Comparison of ENCODE assay signal across 8 mouse cellular contexts in genomic region chr17:55931553-55932502, GRCm38 (mm10). TPM values are rescaled to one million over a fixed set of nuclear protein-coding genes. Genes with fewer than 3 reads are reported as not detected.
A peak's percentile ranks its signal among the peaks of the same experiment; 100 is the strongest.
DNase-seq lines count a peak whose midpoint lies in the region; ATAC-seq and TF ChIP-seq lines count a peak whose summit lies in the region.

No protein-coding gene starts in this region.

- WGBS in forebrain, embryonic 11.5 days = 2% methylated on average over 28 of the region's 33 CpGs
- WGBS in hindbrain, embryonic 16.5 days = 1% methylated on average over 29 of the region's 33 CpGs

- H3K4me2 ChIP-seq in forebrain, embryonic 11.5 days (ENCODE audit: low read depth, low read length, severe bottlenecking) = peak overlapping the region; percentile 70
- peak overlapping the region; percentile 80 for H3K4me2 ChIP-seq in hindbrain, embryonic 16.5 days (ENCODE audit: low read length)

- peak; percentile 95 for ATAC-seq in cerebellum, adult (ENCODE audit: insufficient number of reproducible peaks, low FRiP score, low TSS enrichment)
- ATAC-seq in forebrain, embryonic 11.5 days (replicated peaks; ENCODE audit: low FRiP score) = peak; percentile 98
- peak; percentile 98 for ATAC-seq in hindbrain, embryonic 16.5 days
- peak; percentile 86 for ATAC-seq in megakaryocyte progenitor cell, adult 5-6 weeks (replicated peaks; ENCODE audit: poor library complexity)

- H3K27me3 ChIP-seq in forebrain, embryonic 11.5 days (ENCODE audit: control insufficient read depth, insufficient read depth, low read length) = no peaks in the 10 kb centered on the region
- H3K27me3 ChIP-seq in hindbrain, embryonic 16.5 days (replicated peaks; ENCODE audit: control insufficient read depth, insufficient read depth, low read length) = no peaks in the 10 kb centered on the region

- no peaks in the 10 kb centered on the region for H3K4me1 ChIP-seq in forebrain, embryonic 11.5 days (replicated peaks; ENCODE audit: control insufficient read depth, insufficient read depth, low read length)
- H3K4me1 ChIP-seq in hindbrain, embryonic 16.5 days (ENCODE audit: control insufficient read depth, insufficient read depth, low read depth, low read length) = peaks cover 2% of the 10 kb centered on the region; the same call in 1 of the 2 replicates

- H3K4me3 ChIP-seq in gastrocnemius, adult 2 months = peak overlapping the region; percentile 83
- H3K4me3 ChIP-seq in forebrain, embryonic 11.5 days (ENCODE audit: low read depth, low read length) = peak overlapping the region; percentile 46
- peak overlapping the region; percentile 58 for H3K4me3 ChIP-seq in hindbrain, embryonic 16.5 days (ENCODE audit: low read length)

- TF ChIP-seq CTCF in gastrocnemius, adult 2 months (IDR thresholded peaks at IDR 0.05) = peak; percentile 4; the same call in 1 of the 2 replicates

- H3K27ac ChIP-seq in gastrocnemius, adult 2 months = peak overlapping the region; percentile 76
- H3K27ac ChIP-seq in forebrain, embryonic 11.5 days (ENCODE audit: low read depth, low read length) = peak overlapping the region; percentile 62; the same call in 1 of the 2 replicates
- peak overlapping the region; percentile 84 for H3K27ac ChIP-seq in hindbrain, embryonic 16.5 days (ENCODE audit: low read depth, low read length)

- peak; percentile 61 for DNase-seq in gastrocnemius, adult 2 months
- DNase-seq in gastrocnemius, postnatal 36 days = no peak
- DNase-seq in forebrain, embryonic 11.5 days (ENCODE audit: low spot score) = peak; percentile 87
- peak; percentile 53 to 72 for DNase-seq in left cerebral cortex, postnatal 25 days (ENCODE audit: low spot score in 2 of 2)
- peak; percentile 70 for DNase-seq in right cerebral cortex, postnatal 14 days

- H3K36me3 ChIP-seq in forebrain, embryonic 11.5 days (ENCODE audit: control insufficient read depth, insufficient read depth, low read length) = no peaks in the 10 kb centered on the region
- H3K36me3 ChIP-seq in hindbrain, embryonic 16.5 days (ENCODE audit: control insufficient read depth, insufficient read depth, low read length) = no peaks in the 10 kb centered on the region

- no peaks in the 10 kb centered on the region for H3K9me3 ChIP-seq in forebrain, embryonic 11.5 days (ENCODE audit: control insufficient read depth, low read length)
- peaks cover 5% of the 10 kb centered on the region; the same call in 1 of the 2 replicates for H3K9me3 ChIP-seq in hindbrain, embryonic 16.5 days (ENCODE audit: control insufficient read depth, low read length)

- peak overlapping the region; percentile 73 for H3K9ac ChIP-seq in forebrain, embryonic 11.5 days (ENCODE audit: low read length)
- H3K9ac ChIP-seq in hindbrain, embryonic 16.5 days (ENCODE audit: low read depth, low read length) = peak overlapping the region; percentile 81

- intact Hi-C loops in gastrocnemius, adult 2 months (cut with DNase I) = no loop called here
- intact Hi-C loops in gastrocnemius, postnatal 36 days (cut with DNase I) = no loop called here
- intact Hi-C loops in left cerebral cortex, postnatal 25 days (cut with DNase I) = loop anchor here (5.0 kb wide), 1 partner anchor 35 kb away; no protein-coding TSS in a partner anchor

RNA-seq across cellular contexts. Expression of gene Zfp119b, which starts 17.5 kb away (rescaled TPM):
- total RNA-seq in gastrocnemius, adult 2 months (2021) = 1 to 10 TPM; 2.9 to 4.1 TPM
- total RNA-seq in gastrocnemius, postnatal 36 days (2021) = 1 to 10 TPM; 2.6 to 2.7 TPM
- polyA plus RNA-seq in forebrain, embryonic 11.5 days (2014; fragmentation: Nextera tagmentation; extraction: Ambion mirVana) = 5.5 and 8.5 TPM in 2 replicates
- 6.9 and 8.7 TPM in 2 replicates for polyA plus RNA-seq in hindbrain, embryonic 16.5 days (2015; fragmentation: Nextera tagmentation; extraction: Ambion mirVana)
- total RNA-seq in left cerebral cortex, postnatal 25 days (2021) = 1 to 10 TPM; 3.5 to 4.0 TPM
- total RNA-seq in megakaryocyte progenitor cell, adult 5-6 weeks (2015) = 3.8 and 5.5 TPM in 2 replicates
- 4.8 and 5.2 TPM in 2 replicates for total RNA-seq in megakaryocyte progenitor cell, adult 5-6 weeks (2017)

RNA-seq across cellular contexts. Expression of gene Ebi3, which starts 20.6 kb away (rescaled TPM):
- under 1 TPM; 0.20 to 0.39 TPM for total RNA-seq in gastrocnemius, adult 2 months (2021)
- not detected for total RNA-seq in gastrocnemius, postnatal 36 days (2021)
- 2.0 and 2.1 TPM in 2 replicates for polyA plus RNA-seq in forebrain, embryonic 11.5 days (2014; fragmentation: Nextera tagmentation; extraction: Ambion mirVana)
- polyA plus RNA-seq in hindbrain, embryonic 16.5 days (2015; fragmentation: Nextera tagmentation; extraction: Ambion mirVana) = 6.3 and 7.2 TPM in 2 replicates
- 1 to 10 TPM; 2.1 to 2.5 TPM for total RNA-seq in left cerebral cortex, postnatal 25 days (2021)
- 14.4 and 20.5 TPM in 2 replicates for total RNA-seq in megakaryocyte progenitor cell, adult 5-6 weeks (2015)
- 13.8 and 17.7 TPM in 2 replicates for total RNA-seq in megakaryocyte progenitor cell, adult 5-6 weeks (2017)

RNA-seq across cellular contexts. Expression of gene Yju2, which starts 27.1 kb away (rescaled TPM):
- 10 to 100 TPM in 1 of 2 experiments, 1 to 10 TPM in 1; 8.3 to 10.2 TPM for total RNA-seq in gastrocnemius, adult 2 months (2021)
- 1 to 10 TPM; 7.8 to 8.8 TPM for total RNA-seq in gastrocnemius, postnatal 36 days (2021)
- 27.4 and 28.2 TPM in 2 replicates for polyA plus RNA-seq in forebrain, embryonic 11.5 days (2014; fragmentation: Nextera tagmentation; extraction: Ambion mirVana)
- polyA plus RNA-seq in hindbrain, embryonic 16.5 days (2015; fragmentation: Nextera tagmentation; extraction: Ambion mirVana) = 20.5 and 23.2 TPM in 2 replicates
- total RNA-seq in left cerebral cortex, postnatal 25 days (2021) = 10 to 100 TPM; 15.0 to 15.3 TPM
- 7.4 and 11.0 TPM in 2 replicates for total RNA-seq in megakaryocyte progenitor cell, adult 5-6 weeks (2015)
- 21.8 and 23.3 TPM in 2 replicates for total RNA-seq in megakaryocyte progenitor cell, adult 5-6 weeks (2017)

RNA-seq across cellular contexts. Expression of gene Shd, which starts 38.4 kb away (rescaled TPM):
- total RNA-seq in gastrocnemius, adult 2 months (2021) = under 1 TPM in 1 of 2 experiments, not detected in 1; 0.47 TPM
- not detected for total RNA-seq in gastrocnemius, postnatal 36 days (2021)
- polyA plus RNA-seq in forebrain, embryonic 11.5 days (2014; fragmentation: Nextera tagmentation; extraction: Ambion mirVana) = 65.1 and 77.9 TPM in 2 replicates
- 177 and 182 TPM in 2 replicates for polyA plus RNA-seq in hindbrain, embryonic 16.5 days (2015; fragmentation: Nextera tagmentation; extraction: Ambion mirVana)
- 10 to 100 TPM; 30.9 to 34.4 TPM for total RNA-seq in left cerebral cortex, postnatal 25 days (2021)
- 0.39 and 0.98 TPM in 2 replicates for total RNA-seq in megakaryocyte progenitor cell, adult 5-6 weeks (2015)
- not detected in 2 replicates for total RNA-seq in megakaryocyte progenitor cell, adult 5-6 weeks (2017)

RNA-seq across cellular contexts. Expression of gene Zfp959, which starts 39.9 kb away (rescaled TPM):
- 1 to 10 TPM; 2.9 to 3.8 TPM for total RNA-seq in gastrocnemius, adult 2 months (2021)
- 1 to 10 TPM; 2.1 to 2.7 TPM for total RNA-seq in gastrocnemius, postnatal 36 days (2021)
- 14.4 and 14.5 TPM in 2 replicates for polyA plus RNA-seq in forebrain, embryonic 11.5 days (2014; fragmentation: Nextera tagmentation; extraction: Ambion mirVana)
- polyA plus RNA-seq in hindbrain, embryonic 16.5 days (2015; fragmentation: Nextera tagmentation; extraction: Ambion mirVana) = 12.7 and 14.7 TPM in 2 replicates
- total RNA-seq in left cerebral cortex, postnatal 25 days (2021) = 1 to 10 TPM; 7.6 to 7.7 TPM
- total RNA-seq in megakaryocyte progenitor cell, adult 5-6 weeks (2015) = 12.5 and 17.0 TPM in 2 replicates
- total RNA-seq in megakaryocyte progenitor cell, adult 5-6 weeks (2017) = 10.3 and 10.7 TPM in 2 replicates

Comparison
In these comparisons a context has a peak if more than half of its experiments do, and no peak if none do; other contexts are left out.
1. DNase-seq: peak in gastrocnemius, adult 2 months (single experiment), forebrain, embryonic 11.5 days (single experiment), left cerebral cortex, postnatal 25 days (2 of 2) and right cerebral cortex, postnatal 14 days (single experiment); none in gastrocnemius, postnatal 36 days (0 of 2).
2. RNA of gene Ebi3, which starts 20.6 kb away (total RNA-seq): 13.8 to 20.5 TPM in megakaryocyte progenitor cell, adult 5-6 weeks; 2.1 to 2.5 TPM in left cerebral cortex, postnatal 25 days, 0.20 to 0.39 TPM in gastrocnemius, adult 2 months and not detected in gastrocnemius, postnatal 36 days; every median in the first group is over 4 times any median in the second.
3. Peak in every context shown above with its lines, with median percentiles within 50 percentile points of each other: H3K27ac ChIP-seq, H3K4me3 ChIP-seq and ATAC-seq.